Mouse (Mus musculus) midbrain, embryonic 16.5 days (tissue): ENCODE results near the gene Dll4. TPM values are rescaled to one million over a fixed set of nuclear protein-coding genes. Genes with fewer than 3 reads are reported as not detected.

Source experiments
- ATAC-seq: fragments of 200-750 bp; cut with Nextera tagmentation; 2 replicates; pipeline ENCODE4 v1.8.0; 2017; ENCODE audit warnings: moderate TSS enrichment
- H3K27ac ChIP-seq: fragments of 300-500 bp; sonication (generic); 2 replicates; pipeline ENCODE4 v1.5.1; 2014; ENCODE audit warnings: mild to moderate bottlenecking, low read length, mixed read lengths
- H3K27me3 ChIP-seq: fragments of 300-500 bp; sonication (generic); 2 replicates; pipeline ENCODE4 v1.6.1; 2014; ENCODE audit warnings: low read depth, low read length, mixed read lengths; ENCODE audit not compliant: control insufficient read depth, insufficient read depth
- H3K36me3 ChIP-seq: fragments of 300-500 bp; sonication (generic); 2 replicates; pipeline ENCODE4 v1.6.1; 2014; ENCODE audit warnings: mild to moderate bottlenecking, low read length, moderate library complexity, mixed read lengths; ENCODE audit not compliant: control insufficient read depth, insufficient read depth
- H3K4me1 ChIP-seq: fragments of 300-500 bp; sonication (generic); 2 replicates; pipeline ENCODE4 v1.6.1; 2014; ENCODE audit warnings: mild to moderate bottlenecking, low read length, mixed read lengths; ENCODE audit not compliant: control insufficient read depth, insufficient read depth
- H3K4me2 ChIP-seq: fragments of 300-500 bp; sonication (generic); 2 replicates; pipeline ENCODE4 v1.6.1; 2014; ENCODE audit warnings: mild to moderate bottlenecking, low read length, mixed read lengths
- H3K4me3 ChIP-seq: fragments of 300-500 bp; sonication (generic); 2 replicates; pipeline ENCODE4 v1.5.1; 2014; ENCODE audit warnings: low read depth, mild to moderate bottlenecking, low read length, moderate library complexity, mixed read lengths
- H3K9ac ChIP-seq: fragments of 300-500 bp; sonication (generic); 2 replicates; pipeline ENCODE4 v1.6.1; 2014; ENCODE audit warnings: low read depth, low read length, mixed read lengths
- H3K9me3 ChIP-seq: fragments of 300-500 bp; sonication (generic); replicated peaks from 2 replicates; pipeline ENCODE4 v1.6.1; 2014; ENCODE audit warnings: mild to moderate bottlenecking, low read length, mixed read lengths; ENCODE audit not compliant: control insufficient read depth, poor library complexity, severe bottlenecking
- WGBS: fragments of 180-500 bp; shearing (Covaris S2); extraction: QIAGEN DNeasy Blood & Tissue Kit; methylation state at CpG from one replicate; pipeline ENCODE4 v1.1.7; 2014; 5-methylcytosine and 5-hydroxymethylcytosine counted together
- polyA plus RNA-seq: library from polyadenylated mRNA; unstranded; fragments of >200 nt; fragmentation: Nextera tagmentation; extraction: Ambion mirVana; gene quantifications from 2 replicates; pipeline ENCODE4 v1.2.1, GENCODE M21; 2015

Dll4 gene
- 4.4 and 5.0 TPM in 2 replicates for polyA plus RNA-seq

DNA sequence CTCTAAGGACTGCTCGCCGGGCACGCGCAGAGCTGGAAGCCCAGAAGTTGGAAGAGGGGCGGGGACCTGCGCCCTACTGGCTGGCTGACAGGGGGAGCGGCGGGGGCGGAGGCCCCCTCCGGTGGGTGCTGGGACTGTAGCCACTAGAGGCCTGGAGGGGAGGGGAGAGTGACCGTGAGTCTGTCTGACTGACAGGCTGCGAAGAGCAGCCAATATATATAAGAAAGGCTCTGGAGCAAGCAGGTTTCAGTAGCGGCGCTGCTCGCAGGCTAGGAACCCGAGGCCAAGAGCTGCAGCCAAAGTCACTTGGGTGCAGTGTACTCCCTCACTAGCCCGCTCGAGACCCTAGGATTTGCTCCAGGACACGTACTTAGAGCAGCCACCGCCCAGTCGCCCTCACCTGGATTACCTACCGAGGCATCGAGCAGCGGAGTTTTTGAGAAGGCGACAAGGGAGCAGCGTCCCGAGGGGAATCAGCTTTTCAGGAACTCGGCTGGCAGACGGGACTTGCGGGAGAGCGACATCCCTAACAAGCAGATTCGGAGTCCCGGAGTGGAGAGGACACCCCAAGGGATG is at the start of gene Dll4:
TSS of gene Dll4 (plus strand) at position 217 of the 576 bp plus-strand sequence.
- Histone ChIP-seq H3K9ac (peak within 1 kb of the TSS; percentile 60), H3K36me3 (no peaks in the 10 kb centered on the region), H3K27me3 (peaks cover 56% of the 10 kb centered on the region), H3K4me1 (peaks cover 41% of the 10 kb centered on the region), H3K9me3 (no peaks in the 10 kb centered on the region), H3K4me2 (peak within 1 kb of the TSS; percentile 89), H3K4me3 (peak within 1 kb of the TSS; percentile 52), H3K27ac (no peak within 1 kb of the TSS)
- WGBS, result under 1% methylated on average over 33 of the region's 33 CpGs
- ATAC-seq, result peak; percentile 2; the same call in 1 of the 2 replicates

DNA sequence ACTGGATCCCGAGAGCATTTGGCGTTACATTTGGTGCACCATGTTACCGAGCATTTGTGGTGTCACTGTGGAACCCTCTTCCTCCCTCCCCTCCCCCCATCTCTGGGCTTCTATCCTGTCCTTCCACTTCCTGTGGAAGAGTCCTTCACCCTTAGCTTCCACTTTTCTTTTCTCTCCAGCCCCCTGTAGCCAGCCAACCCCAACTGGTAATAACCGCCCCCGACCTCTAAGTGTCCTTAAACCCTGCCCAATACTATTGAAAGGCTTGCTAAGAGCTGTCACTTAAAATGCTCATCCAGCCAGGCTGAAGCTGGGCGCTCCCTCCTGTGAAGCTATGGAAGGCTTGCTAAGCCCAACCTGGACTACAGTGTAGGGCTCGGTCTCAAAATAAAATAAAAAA is 48.7 kb upstream of the Dll4 start:
- H3K4me2 ChIP-seq, result no peak overlapping the region
- no peaks in the 10 kb centered on the region for H3K4me1 ChIP-seq
- no peak overlapping the region for H3K9ac ChIP-seq
- no peaks in the 10 kb centered on the region for H3K36me3 ChIP-seq
- H3K27ac ChIP-seq, result no peak overlapping the region
- no peaks in the 10 kb centered on the region for H3K9me3 ChIP-seq
- ATAC-seq, result no peak
- WGBS, result 86% methylated on average over 7 of the region's 7 CpGs
- no peaks in the 10 kb centered on the region for H3K27me3 ChIP-seq
- H3K4me3 ChIP-seq, result no peak overlapping the region

DNA sequence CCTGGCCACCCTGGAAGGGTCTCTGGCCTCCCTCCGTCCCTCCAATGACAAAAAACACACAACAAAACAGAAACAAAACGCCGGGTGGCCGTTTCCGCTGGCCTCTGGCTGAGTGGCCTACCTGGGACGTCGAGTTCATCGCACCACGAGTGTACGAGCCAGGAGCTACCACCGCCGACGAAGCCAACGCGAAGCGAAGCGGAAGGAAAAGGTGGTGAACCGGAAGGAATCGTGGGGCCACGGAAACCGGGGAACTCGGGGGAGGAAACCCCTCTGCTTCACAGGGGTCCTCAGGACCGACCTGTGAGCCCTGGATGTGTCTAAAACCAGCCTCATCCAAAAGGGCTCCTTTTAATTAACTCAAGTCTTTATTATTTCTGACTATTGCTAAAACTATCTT is 47.8 kb upstream of the Dll4 start:
- Histone ChIP-seq H3K27ac (no peak overlapping the region), H3K9ac (no peak overlapping the region), H3K4me3 (no peak overlapping the region), H3K4me2 (no peak overlapping the region), H3K36me3 (no peaks in the 10 kb centered on the region), H3K4me1 (no peaks in the 10 kb centered on the region), H3K27me3 (no peaks in the 10 kb centered on the region), H3K9me3 (no peaks in the 10 kb centered on the region)
- no peak for ATAC-seq
- 86% methylated on average over 23 of the region's 23 CpGs for WGBS

DNA sequence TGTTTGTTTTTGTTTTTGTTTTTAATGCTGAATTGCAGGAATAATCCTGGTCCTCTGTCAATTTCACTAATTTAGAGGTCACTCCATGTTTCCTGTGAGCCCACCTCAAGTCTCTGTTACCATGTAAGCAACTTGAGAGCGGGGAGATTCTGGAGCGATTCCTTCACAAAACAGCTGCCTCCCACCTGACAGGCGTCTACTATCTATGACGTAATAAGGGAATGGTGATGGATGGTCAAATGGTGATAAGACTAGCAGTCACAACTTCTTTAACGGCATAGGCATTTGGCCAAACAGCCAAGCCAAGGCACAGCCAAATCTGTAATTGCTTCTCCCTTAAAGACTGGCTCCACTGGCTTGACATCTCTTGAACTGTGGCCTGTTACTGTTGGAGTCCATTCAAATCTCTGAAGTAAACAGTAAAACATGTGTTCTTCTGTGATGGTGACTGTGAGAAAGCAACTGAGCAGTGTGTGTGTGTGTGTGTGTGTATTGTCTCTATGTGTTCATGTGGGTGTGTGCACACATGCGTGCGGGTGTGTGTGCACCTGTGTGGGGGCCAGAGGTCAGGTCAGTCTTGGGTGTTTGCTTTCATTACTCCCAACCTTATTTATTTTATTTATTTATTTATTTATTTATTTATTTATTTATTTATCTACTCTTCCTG is 43.6 kb upstream of the Dll4 start:
- 91% methylated on average over 7 of the region's 7 CpGs for WGBS
- no peak overlapping the region for H3K9ac ChIP-seq
- H3K27ac ChIP-seq, result no peak overlapping the region
- H3K4me1 ChIP-seq, result no peaks in the 10 kb centered on the region
- no peaks in the 10 kb centered on the region for H3K9me3 ChIP-seq
- no peak overlapping the region for H3K4me3 ChIP-seq
- no peak for ATAC-seq
- no peaks in the 10 kb centered on the region for H3K27me3 ChIP-seq
- H3K4me2 ChIP-seq, result no peak overlapping the region
- H3K36me3 ChIP-seq, result no peaks in the 10 kb centered on the region

DNA sequence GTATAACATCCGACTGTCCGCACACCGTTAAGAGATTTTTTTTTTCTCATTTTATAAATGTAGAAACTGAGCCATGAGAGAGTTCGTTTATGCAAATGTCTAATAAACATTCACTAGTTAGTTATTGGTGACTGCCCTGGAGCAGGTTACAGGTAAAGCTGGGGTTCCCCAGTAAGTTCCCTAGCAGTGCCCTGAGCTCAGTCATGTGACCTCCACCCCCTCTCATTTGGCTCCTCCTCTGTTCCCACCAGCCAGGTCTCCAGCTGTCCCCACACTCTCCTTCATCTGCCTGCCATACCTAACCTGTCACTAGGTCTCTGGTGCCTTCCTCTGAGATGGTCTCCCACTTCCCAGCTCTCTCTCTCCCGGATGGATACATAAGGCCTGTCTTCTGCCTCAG is 38.2 kb upstream of the Dll4 start:
- 88% methylated on average over 5 of the region's 5 CpGs for WGBS
- peaks cover 4% of the 10 kb centered on the region; the same call in 1 of the 2 replicates for H3K36me3 ChIP-seq
- no peaks in the 10 kb centered on the region for H3K9me3 ChIP-seq
- H3K27ac ChIP-seq, result no peak overlapping the region
- H3K9ac ChIP-seq, result 0 out of 2 replicates have a peak overlapping the region, but pooled peaks have one; percentile 83
- H3K4me2 ChIP-seq, result no peak overlapping the region; the same call in 1 of the 2 replicates
- no peak overlapping the region for H3K4me3 ChIP-seq
- H3K4me1 ChIP-seq, result peaks cover 17% of the 10 kb centered on the region
- H3K27me3 ChIP-seq, result no peaks in the 10 kb centered on the region
- no peak; the same call in 1 of the 2 replicates for ATAC-seq

DNA sequence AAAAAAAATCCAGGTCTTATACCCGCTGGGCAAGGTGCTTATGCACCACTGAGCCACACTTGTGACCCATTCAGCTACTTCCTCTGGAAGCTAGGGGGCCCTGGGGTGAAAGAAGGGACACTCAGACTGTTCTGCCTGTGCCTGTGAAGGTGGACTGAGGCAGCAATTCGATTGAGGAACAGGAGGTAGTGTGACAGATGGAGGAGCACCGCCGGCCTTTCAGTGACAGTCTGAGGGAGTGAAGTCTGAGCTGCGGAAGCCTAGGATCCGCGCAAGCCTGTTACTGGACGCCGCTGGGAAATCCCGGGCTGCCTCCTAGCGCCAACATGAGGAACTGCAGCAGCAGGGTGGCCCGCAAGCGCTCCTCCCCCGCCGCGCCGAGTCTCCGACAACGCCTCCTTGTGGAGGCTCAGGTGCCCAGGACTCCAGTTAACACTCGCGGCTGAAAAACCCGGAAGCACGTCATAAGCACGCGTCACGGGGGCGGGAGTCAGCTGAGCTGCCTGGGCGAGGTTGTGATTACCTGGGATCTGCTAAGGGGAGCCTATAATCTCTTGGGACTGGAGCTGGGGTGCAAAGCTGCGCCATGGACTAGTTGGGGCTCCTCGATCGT is 37.2 kb upstream of the Dll4 start, which contains the start of gene Vps18:
TSS of gene Vps18 (plus strand) at position 471 of the 613 bp plus-strand sequence.
- peak within 1 kb of the TSS; percentile 80 for H3K4me3 ChIP-seq
- H3K27me3 ChIP-seq, result no peaks in the 10 kb centered on the region
- peaks cover 17% of the 10 kb centered on the region for H3K4me1 ChIP-seq
- peaks cover 11% of the 10 kb centered on the region for H3K36me3 ChIP-seq
- peak within 1 kb of the TSS; percentile 83 for H3K9ac ChIP-seq
- WGBS, result under 1% methylated on average over 30 of the region's 31 CpGs
- H3K9me3 ChIP-seq, result no peaks in the 10 kb centered on the region
- peak within 1 kb of the TSS; percentile 96 for H3K4me2 ChIP-seq
- H3K27ac ChIP-seq, result peak within 1 kb of the TSS; percentile 67
- ATAC-seq, result peak; percentile 95

DNA sequence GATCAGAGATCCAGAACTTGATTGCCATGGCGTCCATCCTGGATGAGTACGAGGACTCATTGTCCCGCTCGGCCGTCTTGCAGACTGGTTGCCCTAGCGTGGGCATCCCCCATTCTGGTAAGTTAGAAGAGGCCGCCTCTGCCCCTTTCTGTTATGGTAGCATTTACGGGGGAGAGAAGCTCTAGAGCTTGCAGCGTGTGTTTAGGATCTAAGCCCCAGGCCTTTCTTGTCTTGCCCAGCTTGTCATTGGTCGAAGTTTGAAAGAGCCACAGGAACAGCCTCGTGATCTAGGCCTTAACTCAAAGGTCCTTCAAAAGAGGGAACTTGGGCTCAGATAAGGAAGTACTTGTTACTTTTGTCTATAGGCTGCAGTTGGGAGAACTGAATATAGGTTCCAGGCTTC is 36.6 kb upstream of the Dll4 start:
- Histone ChIP-seq H3K9me3 (no peaks in the 10 kb centered on the region), H3K4me2 (peak overlapping the region; percentile 96), H3K27me3 (no peaks in the 10 kb centered on the region), H3K4me3 (peak overlapping the region; percentile 80), H3K36me3 (peaks cover 17% of the 10 kb centered on the region), H3K27ac (peak overlapping the region; percentile 60), H3K4me1 (peaks cover 17% of the 10 kb centered on the region), H3K9ac (peak overlapping the region; percentile 83)
- ATAC-seq, result peak; percentile 31
- WGBS, result 2% methylated on average over 11 of the region's 11 CpGs

DNA sequence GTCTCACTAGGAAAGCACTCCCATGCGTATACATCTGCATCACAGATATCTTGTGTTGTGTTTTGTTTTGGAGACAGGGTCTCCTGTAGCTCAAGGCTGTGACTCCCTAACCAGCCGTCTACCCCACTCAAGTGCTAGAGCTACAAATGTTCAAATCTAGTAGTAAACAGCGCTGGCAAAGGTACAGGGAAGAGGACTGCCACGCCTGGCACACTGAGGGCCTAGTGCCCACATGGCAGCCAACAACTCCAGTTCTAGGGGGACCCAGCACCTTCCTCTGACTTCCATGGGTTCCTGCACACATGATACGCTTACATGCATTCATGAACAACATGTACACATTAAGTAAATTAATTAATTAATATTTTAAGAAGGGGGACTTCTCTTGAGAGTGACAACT is 33.3 kb upstream of the Dll4 start:
- Histone ChIP-seq H3K36me3 (peaks cover 28% of the 10 kb centered on the region), H3K27ac (no peak overlapping the region), H3K4me1 (peaks cover 19% of the 10 kb centered on the region), H3K4me3 (no peak overlapping the region), H3K4me2 (no peak overlapping the region), H3K9me3 (no peaks in the 10 kb centered on the region), H3K9ac (no peak overlapping the region), H3K27me3 (no peaks in the 10 kb centered on the region)
- ATAC-seq, result no peak
- WGBS, result 94% methylated on average over 5 of the region's 5 CpGs

DNA sequence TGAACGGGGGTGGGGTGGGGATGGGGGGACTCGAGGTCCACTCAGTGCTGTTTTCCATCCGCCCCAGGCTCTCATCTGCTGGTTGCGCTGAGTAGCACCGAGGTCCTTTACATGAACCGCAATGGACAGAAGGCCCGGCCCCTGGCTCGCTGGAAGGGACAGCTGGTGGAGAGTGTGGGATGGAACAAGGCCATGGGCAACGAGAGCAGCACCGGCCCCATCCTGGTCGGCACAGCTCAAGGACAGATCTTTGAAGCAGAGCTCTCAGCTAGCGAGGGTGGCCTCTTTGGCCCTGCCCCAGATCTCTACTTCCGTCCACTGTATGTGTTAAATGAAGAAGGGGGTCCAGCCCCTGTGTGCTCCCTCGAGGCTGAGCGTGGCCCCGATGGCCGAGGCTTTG is 32.7 kb upstream of the Dll4 start:
- no peak overlapping the region for H3K4me3 ChIP-seq
- no peak overlapping the region for H3K27ac ChIP-seq
- no peak overlapping the region for H3K4me2 ChIP-seq
- peaks cover 16% of the 10 kb centered on the region for H3K4me1 ChIP-seq
- WGBS, result 94% methylated on average over 17 of the region's 17 CpGs
- H3K36me3 ChIP-seq, result peaks cover 29% of the 10 kb centered on the region
- no peaks in the 10 kb centered on the region for H3K9me3 ChIP-seq
- H3K9ac ChIP-seq, result no peak overlapping the region
- ATAC-seq, result no peak
- no peaks in the 10 kb centered on the region for H3K27me3 ChIP-seq
